Mouse (Mus musculus): Measurements from ENCODE around the gene Phf3. TPM values are rescaled to one million over a fixed set of nuclear protein-coding genes. Genes with fewer than 3 reads are reported as not detected.
A peak's percentile ranks its signal among the peaks of the same experiment; 100 is the strongest.
"Not testable (repeated sequence)": the region's sequence is repeated elsewhere in the genome, so short reads cannot be mapped to it uniquely, and the experiment has no call there.

The Phf3 gene
- total RNA-seq (2021), result 10 to 100 TPM; 52.2 to 55.5 TPM
- long read RNA-seq, experiment 1, partial matches to known transcripts, result 4 of 14 reads
- long read RNA-seq, experiment 1, other reads (novel, unspliced or antisense), result 10 of 14 reads
- long read RNA-seq, experiment 2, partial matches to known transcripts, result 2 of 11 reads
- long read RNA-seq, experiment 2, other reads (novel, unspliced or antisense), result 8 of 11 reads

GRCm38 (mm10) chr1:30873541-30874260 lies at the start of gene Phf3:
Gene Phf3 (minus strand): TSS chr1:30873921.
- DNase-seq (ENCODE audit: low spot score in 2 of 2), result peak; percentile 87 to 92

GRCm38 (mm10) chr1:30922237-30922636 lies 48.5 kb upstream of the Phf3 start:
- DNase-seq (ENCODE audit: low spot score in 2 of 2), result no peak

GRCm38 (mm10) chr1:30921252-30921651 lies 47.5 kb upstream of the Phf3 start:
- DNase-seq (ENCODE audit: low spot score in 2 of 2), result no peak

DNA sequence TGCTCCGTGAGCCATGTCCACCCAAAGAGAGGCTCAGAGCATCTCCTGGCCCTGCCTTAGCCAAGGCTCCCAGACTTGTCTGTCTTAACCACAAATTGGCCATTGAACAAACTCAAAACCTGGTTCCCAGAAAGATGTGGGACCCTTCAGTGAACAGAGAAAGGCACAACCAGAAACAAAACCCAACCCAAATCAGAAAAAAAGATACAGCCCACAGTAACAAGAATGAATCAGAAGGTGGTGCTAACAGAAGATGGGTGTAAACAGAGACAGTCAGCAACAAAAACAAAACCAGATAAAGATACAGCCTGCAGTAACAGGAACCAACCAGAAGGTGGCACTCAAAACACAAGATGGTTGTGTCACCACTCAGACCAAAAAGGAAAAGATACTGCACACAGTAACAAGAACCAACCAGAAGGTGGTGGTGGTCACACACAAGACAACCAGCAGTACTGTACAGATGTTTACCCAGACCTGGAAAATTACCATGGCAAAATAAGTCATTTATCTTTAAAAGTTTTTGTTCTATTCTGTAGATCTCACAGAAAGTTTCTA lies 47.0 kb upstream of the Phf3 start:
- no peak for DNase-seq (ENCODE audit: low spot score in 2 of 2)

GRCm38 (mm10) chr1:30910172-30910571 lies 36.5 kb upstream of the Phf3 start:
- no peak for DNase-seq (ENCODE audit: low spot score in 2 of 2)

- no peak for DNase-seq (ENCODE audit: low spot score in 2 of 2)
These were observed 35.1 kb upstream of the Phf3 start for GRCm38 (mm10) chr1:30908797-30909196.

DNA sequence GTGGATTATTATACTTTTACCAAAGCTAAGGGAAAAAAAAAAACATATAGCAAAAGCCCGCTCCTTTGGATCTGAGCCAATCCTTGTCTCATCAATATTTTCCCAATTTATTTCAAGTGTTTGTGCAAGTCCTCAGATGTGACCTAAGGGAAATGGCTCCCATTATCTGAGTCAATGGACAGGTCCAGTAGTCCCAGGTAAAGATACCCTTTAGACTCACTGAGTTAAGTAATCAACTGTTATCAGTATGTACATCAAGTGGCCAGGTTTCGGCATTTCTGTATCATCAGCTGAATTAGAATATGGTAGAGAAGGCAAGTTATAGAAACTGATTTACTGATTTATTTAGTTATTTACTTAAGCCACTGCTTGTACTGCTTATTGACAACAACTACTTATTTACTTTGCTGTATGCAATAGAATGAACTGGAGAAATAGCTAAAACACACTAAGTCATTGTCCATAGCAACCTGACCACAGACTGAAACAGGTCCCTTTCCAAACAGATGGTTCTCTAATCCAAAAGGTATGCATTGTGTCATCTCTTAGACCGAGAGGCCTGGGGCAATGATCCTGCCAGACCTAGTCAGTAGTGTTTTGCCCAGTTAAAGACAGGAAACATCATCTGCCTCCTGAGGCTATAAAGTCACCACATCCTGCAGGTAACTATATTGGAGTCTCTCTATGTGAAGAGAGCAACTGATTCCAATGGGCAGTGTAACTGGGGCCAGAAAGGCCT lies 29.9 kb upstream of the Phf3 start:
- DNase-seq (ENCODE audit: low spot score in 2 of 2), result no peak

DNA sequence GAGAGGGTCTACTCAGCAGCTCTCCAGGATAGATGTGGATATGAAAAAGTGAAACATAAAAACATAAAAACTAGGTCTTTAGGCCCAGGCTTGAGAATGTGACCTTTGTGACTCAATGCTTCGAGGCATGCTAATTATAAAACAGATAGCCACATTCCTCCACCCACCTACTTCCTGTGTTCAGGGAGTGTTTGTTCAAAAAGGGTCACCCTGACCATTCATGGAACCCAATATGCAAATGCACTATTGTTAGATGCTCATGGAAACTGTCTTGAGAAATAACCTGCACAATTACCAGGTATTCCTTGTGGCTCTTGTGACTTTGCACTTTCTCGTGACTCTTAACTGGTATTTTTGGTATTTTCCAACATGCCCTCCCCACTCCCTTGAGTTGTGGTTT lies 25.0 kb upstream of the Phf3 start:
- no peak for DNase-seq (ENCODE audit: low spot score in 2 of 2)

- not testable (repeated sequence) for DNase-seq (ENCODE audit: low spot score in 2 of 2)
These were observed 21.6 kb upstream of the Phf3 start for GRCm38 (mm10) chr1:30895366-30895765.

DNA sequence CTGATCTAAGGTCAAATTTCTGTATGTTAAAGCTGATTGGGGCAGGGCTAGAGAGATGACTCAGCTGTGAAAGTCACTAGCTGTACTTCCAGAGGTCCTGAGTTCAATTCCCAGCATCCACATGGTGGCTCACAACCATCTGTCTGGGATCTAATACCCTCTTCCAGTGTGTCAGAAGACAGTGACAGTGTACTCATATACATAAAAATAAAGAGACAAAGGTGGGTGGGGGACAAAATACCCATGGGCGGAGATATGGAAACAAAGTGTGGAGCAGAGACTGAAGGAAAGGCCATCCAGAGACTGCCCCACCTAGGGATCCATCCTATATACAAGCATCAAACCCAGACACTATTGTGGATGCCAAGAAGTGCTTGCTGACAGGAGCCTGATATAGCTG lies 10.1 kb upstream of the Phf3 start:
- DNase-seq (ENCODE audit: low spot score in 2 of 2), result not testable (repeated sequence)

GRCm38 (mm10) chr1:30875746-30876145 lies 2.0 kb upstream of the Phf3 start:
- no peak for DNase-seq (ENCODE audit: low spot score in 2 of 2)

DNA sequence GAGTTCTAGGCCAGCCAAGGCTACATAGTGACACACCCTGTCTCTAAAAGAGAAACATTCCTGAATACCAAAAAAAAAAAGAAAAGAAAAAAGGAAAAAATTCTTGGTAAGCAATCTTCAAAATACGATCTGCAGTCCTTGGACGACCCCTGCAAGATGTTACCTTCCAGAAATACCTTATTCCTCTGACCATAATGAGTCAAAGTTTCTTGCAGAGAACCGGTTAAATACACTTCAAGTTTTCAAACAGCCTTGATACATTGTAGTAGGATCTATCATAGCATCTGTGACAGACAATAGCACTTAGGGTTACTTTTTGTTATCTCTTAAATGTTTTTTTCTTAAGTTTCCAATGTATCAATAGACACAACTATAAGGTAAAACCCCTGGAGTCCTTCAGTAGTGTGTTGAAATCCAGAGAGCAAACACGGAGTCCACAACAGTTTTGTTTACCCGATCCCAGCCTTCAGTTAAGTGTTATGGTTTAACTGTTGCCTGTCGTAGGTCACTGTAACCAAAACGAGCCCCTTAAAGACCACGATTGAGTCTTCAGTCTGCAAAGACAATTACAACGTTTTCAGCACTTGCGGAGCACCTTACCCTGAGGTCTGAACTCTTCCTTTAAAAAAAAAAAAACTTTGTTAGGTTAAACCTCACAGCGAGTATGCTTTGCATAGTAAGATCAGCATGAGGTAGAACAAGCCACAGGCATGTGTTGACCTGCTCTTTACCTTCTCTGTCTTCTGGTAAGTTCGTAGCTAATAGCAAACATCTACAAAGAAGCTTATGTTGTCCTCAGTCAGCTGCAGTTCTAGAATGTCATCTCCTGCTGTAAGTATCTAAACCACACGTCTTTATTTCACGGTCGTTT lies 775 bp upstream of the Phf3 start:
- no peak for DNase-seq (ENCODE audit: low spot score in 2 of 2)

- peak in 1 of 2 experiments; percentile 48 for DNase-seq (ENCODE audit: low spot score in 2 of 2)
These were observed 733 bp downstream of the Phf3 start for GRCm38 (mm10) chr1:30872836-30873540.

GRCm38 (mm10) chr1:30867786-30868185 lies 5.9 kb downstream of the Phf3 start:
- DNase-seq (ENCODE audit: low spot score in 2 of 2), result no peak

DNA sequence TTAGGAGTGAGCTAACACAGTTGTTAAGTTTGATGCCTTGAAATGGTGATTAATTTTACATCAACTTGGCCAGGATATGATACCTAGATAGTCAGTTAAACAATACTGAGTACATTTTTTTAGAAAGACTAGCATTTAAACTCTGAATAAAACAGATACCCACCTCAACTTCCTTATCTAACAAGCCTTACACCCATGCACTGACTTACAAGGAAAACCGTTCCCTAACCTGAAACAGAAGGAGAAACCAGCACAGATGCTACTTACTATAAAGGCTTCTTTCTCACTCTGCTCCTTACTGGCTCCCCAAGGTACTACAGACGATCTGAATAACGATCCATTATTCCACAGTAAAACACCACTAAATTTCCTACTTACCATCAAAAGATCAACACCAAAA lies 21.2 kb downstream of the Phf3 start:
- no peak for DNase-seq (ENCODE audit: low spot score in 2 of 2)

DNA sequence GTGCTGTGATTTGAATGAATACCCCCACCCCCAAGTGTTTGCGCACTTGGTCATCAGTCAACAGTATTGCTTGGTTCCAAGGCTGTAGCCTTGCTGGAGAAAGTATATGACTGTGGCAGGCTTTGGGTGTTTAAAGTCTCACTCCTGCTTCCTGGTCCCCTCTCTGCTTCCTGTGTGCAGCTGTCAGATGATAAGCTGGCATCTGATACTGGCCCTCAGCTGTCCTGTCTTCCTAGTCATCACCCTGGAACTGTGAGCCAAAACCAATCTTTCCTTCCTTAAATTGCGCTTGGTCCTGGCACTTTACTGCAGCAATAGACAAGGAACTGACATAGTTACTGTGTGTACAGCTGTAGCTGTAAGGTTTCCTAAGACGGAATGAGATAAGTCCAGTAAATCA lies 21.8 kb downstream of the Phf3 start:
- DNase-seq (ENCODE audit: low spot score in 2 of 2), result no peak

DNA sequence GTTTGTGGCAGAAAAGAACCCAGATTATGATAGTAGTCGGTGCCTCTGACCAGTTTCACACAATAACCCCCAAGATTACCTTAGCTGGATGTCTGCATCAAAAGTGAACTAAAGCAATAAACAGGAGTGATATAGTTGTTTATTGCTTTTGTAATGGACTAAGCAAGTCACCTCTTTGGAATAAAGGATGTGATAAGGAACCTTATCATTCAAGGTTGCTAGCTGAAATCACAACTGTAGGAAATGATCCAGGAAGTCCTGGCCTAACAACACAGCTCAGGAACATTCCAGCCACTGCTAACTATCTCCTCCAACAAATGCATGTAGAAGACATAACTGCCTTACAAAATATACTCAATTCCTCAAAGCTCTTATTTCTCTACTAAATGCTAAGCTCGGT lies 22.8 kb downstream of the Phf3 start:
- DNase-seq (ENCODE audit: low spot score in 2 of 2), result no peak

GRCm38 (mm10) chr1:30849955-30850354 lies 23.8 kb downstream of the Phf3 start:
- no peak for DNase-seq (ENCODE audit: low spot score in 2 of 2)

- DNase-seq (ENCODE audit: low spot score in 2 of 2), result no peak
These were observed 26.0 kb downstream of the Phf3 start for GRCm38 (mm10) chr1:30847706-30848105.

DNA sequence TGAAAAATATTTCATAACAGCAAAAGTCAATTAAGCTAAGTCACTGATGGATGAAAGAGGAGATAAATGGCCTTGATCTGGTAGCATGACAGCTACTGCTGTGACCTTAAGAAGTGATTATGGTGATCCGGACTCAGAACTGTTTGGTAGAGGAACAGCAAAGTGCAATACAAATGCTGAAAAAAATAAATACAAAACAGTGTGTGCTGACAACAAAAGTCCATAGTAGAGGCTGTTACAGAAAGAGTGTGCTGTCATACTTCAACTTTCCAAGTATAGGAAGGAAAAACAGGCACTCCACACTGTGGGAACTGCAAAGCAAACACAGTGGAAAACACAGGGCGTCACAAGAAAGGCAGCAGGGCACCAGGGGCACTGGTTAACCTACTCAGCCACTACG lies 34.1 kb downstream of the Phf3 start:
- no peak for DNase-seq (ENCODE audit: low spot score in 2 of 2)
